Mouse (Mus musculus) midbrain, embryonic 14.5 days (tissue): ENCODE results near the gene Slc7a14. TPM values are rescaled to one million over a fixed set of nuclear protein-coding genes. Genes with fewer than 3 reads are reported as not detected.

Experiments used
- ATAC-seq: fragments of 200-750 bp; cut with Nextera tagmentation; 2 replicates; pipeline ENCODE4 v1.8.0; 2017; ENCODE audit warnings: moderate number of reproducible peaks, moderate library complexity; ENCODE audit not compliant: low FRiP score, low TSS enrichment
- DNase-seq: peaks from one replicate; pipeline ENCODE4 v3.0.0-alpha.2; 2015
- H3K27ac ChIP-seq: fragments of 300-500 bp; sonication (generic); replicated peaks from 2 replicates; pipeline ENCODE4 v1.5.1; 2014; ENCODE audit warnings: mild to moderate bottlenecking, low read depth, low read length, moderate library complexity
- H3K27me3 ChIP-seq: fragments of 300-500 bp; sonication (generic); 2 replicates; pipeline ENCODE4 v1.6.1; 2014; ENCODE audit warnings: low read length, control low read depth, mixed read lengths; ENCODE audit not compliant: control insufficient read depth, insufficient read depth
- H3K36me3 ChIP-seq: fragments of 300-500 bp; sonication (generic); 2 replicates; pipeline ENCODE4 v1.6.1; 2014; ENCODE audit warnings: low read length, control low read depth; ENCODE audit not compliant: control insufficient read depth, insufficient read depth
- H3K4me1 ChIP-seq: fragments of 300-500 bp; sonication (generic); 2 replicates; pipeline ENCODE4 v1.6.1; 2014; ENCODE audit warnings: mild to moderate bottlenecking, antibody characterized with exemption, low read length, control low read depth; ENCODE audit not compliant: control insufficient read depth, insufficient read depth
- H3K4me2 ChIP-seq: fragments of 300-500 bp; sonication (generic); 2 replicates; pipeline ENCODE4 v1.6.1; 2014; ENCODE audit warnings: mild to moderate bottlenecking, low read length, moderate library complexity
- H3K4me3 ChIP-seq: fragments of 300-500 bp; sonication (generic); replicated peaks from 2 replicates; pipeline ENCODE4 v1.5.1; 2014; ENCODE audit warnings: low read depth, low read length
- H3K9ac ChIP-seq: fragments of 300-500 bp; sonication (generic); replicated peaks from 2 replicates; pipeline ENCODE4 v1.6.1; 2014; ENCODE audit warnings: mild to moderate bottlenecking, low read length, moderate library complexity
- H3K9me3 ChIP-seq: fragments of 300-500 bp; sonication (generic); 2 replicates; pipeline ENCODE4 v1.6.1; 2016; ENCODE audit warnings: low read length, control low read depth, mixed read lengths; ENCODE audit not compliant: control insufficient read depth
- WGBS: fragments of 180-500 bp; shearing (Covaris S2); extraction: QIAGEN DNeasy Blood & Tissue Kit; methylation state at CpG from one replicate; pipeline ENCODE4 v1.1.7; 2014; 5-methylcytosine and 5-hydroxymethylcytosine counted together
- polyA plus RNA-seq: library from polyadenylated mRNA; unstranded; fragments of >200 nt; fragmentation: Nextera tagmentation; extraction: Ambion mirVana; gene quantifications from 2 replicates; pipeline ENCODE4 v1.2.1, GENCODE M21; 2014

The Slc7a14 gene
- 5.4 and 6.4 TPM in 2 replicates for polyA plus RNA-seq

DNA sequence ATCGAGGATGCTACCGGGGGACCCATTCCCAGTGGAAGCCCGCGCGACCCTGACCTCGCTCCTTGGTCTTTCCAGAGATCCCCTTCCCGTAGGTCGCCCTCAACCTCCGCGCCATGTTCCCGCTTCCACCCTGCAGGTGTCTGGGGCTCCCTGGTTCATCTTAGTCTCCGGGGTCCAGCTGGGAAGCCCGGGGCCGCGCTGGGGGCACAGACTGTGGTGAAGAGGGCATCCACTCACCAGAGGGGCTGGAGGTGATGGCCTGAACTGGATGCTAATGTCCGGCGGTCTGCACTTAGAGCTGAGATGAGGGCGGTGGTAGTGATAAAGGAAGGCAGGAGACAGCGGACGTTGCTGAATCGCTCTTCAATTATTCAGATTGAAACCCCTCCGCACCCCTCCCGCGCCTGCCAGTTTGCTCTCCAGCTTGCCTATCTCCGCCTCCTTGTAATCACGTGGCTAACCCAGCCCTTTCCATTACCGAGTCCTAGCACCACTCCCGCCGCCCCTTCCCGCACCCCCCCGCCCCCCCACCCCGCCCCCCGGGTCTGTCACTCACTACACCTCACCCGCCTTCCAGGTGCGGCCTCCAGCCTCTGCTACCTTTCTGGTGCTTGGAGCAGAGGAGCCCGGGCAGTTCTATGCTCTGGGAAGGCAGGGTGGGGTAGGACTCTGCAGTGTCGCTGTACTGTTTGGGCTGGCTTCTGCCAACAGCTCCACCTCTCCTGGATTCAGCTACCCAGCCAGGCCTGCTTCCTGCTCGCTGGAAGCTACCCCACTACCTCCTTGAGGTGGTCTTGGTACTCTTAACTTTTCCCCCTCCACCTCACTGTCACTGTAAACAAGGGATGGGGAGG, at the start of gene Slc7a14:
Slc7a14 (minus strand) TSS at position 445 of the 854 bp plus-strand sequence.
- DNase-seq, result peak; percentile 86
- WGBS, result under 1% methylated on average over 36 of the region's 38 CpGs
- peak within 1 kb of the TSS; percentile 78 for H3K27ac ChIP-seq

DNA sequence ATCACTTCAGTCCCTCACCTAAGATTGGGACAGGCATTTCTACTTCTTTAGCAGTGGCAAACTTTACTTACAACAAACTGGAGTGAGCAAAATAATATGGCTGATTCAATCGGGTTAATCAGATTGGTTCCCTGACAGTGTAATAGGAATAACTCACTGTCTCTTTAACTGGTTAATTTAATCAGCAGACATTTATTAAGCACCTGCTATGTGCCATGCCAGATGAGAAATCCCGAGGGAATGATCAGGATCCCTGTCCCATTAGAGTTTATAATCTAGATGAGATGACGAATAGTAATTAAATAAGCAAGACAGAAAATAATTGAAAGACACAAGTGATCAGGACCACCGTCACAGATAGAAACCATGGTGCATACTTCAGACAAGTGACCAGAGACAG, 36.4 kb upstream of the Slc7a14 start:
- H3K4me1 ChIP-seq, result no peaks in the 10 kb centered on the region
- ATAC-seq (no peak), DNase-seq (no peak)
- no peak overlapping the region for H3K9ac ChIP-seq
- H3K36me3 ChIP-seq, result no peaks in the 10 kb centered on the region
- WGBS, result 79% methylated on average over 4 of the region's 4 CpGs
- H3K4me2 ChIP-seq, result no peak overlapping the region
- no peaks in the 10 kb centered on the region for H3K27me3 ChIP-seq
- no peaks in the 10 kb centered on the region for H3K9me3 ChIP-seq
- no peak overlapping the region for H3K27ac ChIP-seq
- H3K4me3 ChIP-seq, result no peak overlapping the region

More for the DNA sequence above, at the start of gene Slc7a14:
- peak within 1 kb of the TSS; percentile 79 for H3K9ac ChIP-seq
- H3K4me1 ChIP-seq, result peaks cover 4% of the 10 kb centered on the region; the same call in 1 of the 2 replicates
- no peaks in the 10 kb centered on the region for H3K27me3 ChIP-seq
- peak within 1 kb of the TSS; percentile 67 for H3K4me3 ChIP-seq
- peak within 1 kb of the TSS; percentile 83 for H3K4me2 ChIP-seq
- ATAC-seq, result peak; percentile 92
- H3K36me3 ChIP-seq, result no peaks in the 10 kb centered on the region
- H3K9me3 ChIP-seq, result no peaks in the 10 kb centered on the region

- Histone ChIP-seq H3K27ac (no peak overlapping the region), H3K9me3 (no peaks in the 10 kb centered on the region), H3K4me3 (no peak overlapping the region), H3K4me2 (no peak overlapping the region), H3K36me3 (no peaks in the 10 kb centered on the region), H3K9ac (no peak overlapping the region), H3K4me1 (no peaks in the 10 kb centered on the region), H3K27me3 (no peaks in the 10 kb centered on the region)
- WGBS, result 79% methylated on average over 4 of the region's 4 CpGs
- DNase-seq (no peak), ATAC-seq (no peak)
Observed at GRCm38 (mm10) chr3:31345766-31346165, 35.6 kb upstream of the Slc7a14 start.

DNA sequence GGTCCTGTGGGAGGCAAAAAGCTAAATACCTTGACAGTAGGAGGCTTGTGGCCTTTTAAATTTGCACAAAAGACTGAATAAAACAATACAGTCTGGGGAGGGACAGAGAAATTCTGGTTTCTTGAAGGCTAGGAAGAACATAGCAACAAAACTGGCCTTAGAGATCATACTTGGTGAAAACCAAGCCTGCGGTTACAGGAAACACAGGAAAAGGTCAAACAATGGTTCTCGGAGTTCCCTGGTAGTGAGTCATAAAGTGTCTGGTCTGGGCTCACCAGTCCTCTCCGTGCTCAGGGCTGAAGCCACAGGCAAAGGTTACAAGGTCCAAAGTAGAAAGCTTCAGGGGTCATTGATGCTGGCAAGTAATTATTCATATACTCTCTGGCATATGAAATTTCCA, 29.1 kb upstream of the Slc7a14 start:
- Histone ChIP-seq H3K4me2 (no peak overlapping the region), H3K9ac (no peak overlapping the region), H3K36me3 (no peaks in the 10 kb centered on the region), H3K4me3 (no peak overlapping the region), H3K9me3 (no peaks in the 10 kb centered on the region), H3K4me1 (no peaks in the 10 kb centered on the region), H3K27ac (no peak overlapping the region), H3K27me3 (no peaks in the 10 kb centered on the region)
- DNase-seq (no peak), ATAC-seq (no peak)
- WGBS, result 90% methylated on average over 3 of the region's 3 CpGs

DNA sequence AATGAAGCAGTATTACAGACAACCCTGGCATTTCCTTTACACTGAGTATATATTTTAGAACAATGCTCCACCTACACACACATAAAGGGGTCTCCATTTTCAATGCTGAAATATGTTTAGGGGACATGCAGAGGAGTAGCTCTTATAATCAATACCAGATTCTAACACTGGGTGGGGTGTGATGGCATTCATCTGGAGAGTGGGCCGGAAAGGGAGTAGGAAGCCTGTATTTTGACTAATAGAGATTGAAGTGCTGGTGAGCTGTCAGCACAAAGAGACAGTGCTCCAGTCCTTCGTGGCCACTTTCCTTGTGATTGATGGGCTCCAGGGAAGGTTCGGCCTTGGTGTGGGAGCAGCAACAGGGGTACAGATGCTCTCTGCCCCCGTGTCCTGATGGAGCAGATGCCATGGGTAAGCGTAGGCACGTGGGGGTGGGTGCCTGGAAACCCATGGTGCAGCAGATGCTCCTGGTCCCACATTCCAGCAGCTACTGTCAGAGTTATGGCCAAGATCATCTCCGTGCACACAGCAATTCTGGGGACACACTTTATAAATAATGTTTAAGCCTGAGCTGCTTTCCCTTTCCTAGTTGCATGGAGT, 18.2 kb upstream of the Slc7a14 start:
- Histone ChIP-seq H3K4me1 (no peaks in the 10 kb centered on the region), H3K9me3 (no peaks in the 10 kb centered on the region), H3K4me2 (no peak overlapping the region), H3K27ac (no peak overlapping the region), H3K27me3 (no peaks in the 10 kb centered on the region), H3K4me3 (no peak overlapping the region), H3K36me3 (no peaks in the 10 kb centered on the region), H3K9ac (no peak overlapping the region)
- ATAC-seq (no peak), DNase-seq (no peak)
- WGBS, result 82% methylated on average over 7 of the region's 7 CpGs

GRCm38 (mm10) chr3:31327791-31328190, 17.6 kb upstream of the Slc7a14 start:
- Histone ChIP-seq H3K4me1 (no peaks in the 10 kb centered on the region), H3K4me2 (no peak overlapping the region), H3K4me3 (no peak overlapping the region), H3K27ac (no peak overlapping the region), H3K9ac (no peak overlapping the region), H3K27me3 (no peaks in the 10 kb centered on the region), H3K36me3 (no peaks in the 10 kb centered on the region), H3K9me3 (no peaks in the 10 kb centered on the region)
- DNase-seq (no peak), ATAC-seq (no peak)
- WGBS, result 96% methylated on average over 5 of the region's 5 CpGs

DNA sequence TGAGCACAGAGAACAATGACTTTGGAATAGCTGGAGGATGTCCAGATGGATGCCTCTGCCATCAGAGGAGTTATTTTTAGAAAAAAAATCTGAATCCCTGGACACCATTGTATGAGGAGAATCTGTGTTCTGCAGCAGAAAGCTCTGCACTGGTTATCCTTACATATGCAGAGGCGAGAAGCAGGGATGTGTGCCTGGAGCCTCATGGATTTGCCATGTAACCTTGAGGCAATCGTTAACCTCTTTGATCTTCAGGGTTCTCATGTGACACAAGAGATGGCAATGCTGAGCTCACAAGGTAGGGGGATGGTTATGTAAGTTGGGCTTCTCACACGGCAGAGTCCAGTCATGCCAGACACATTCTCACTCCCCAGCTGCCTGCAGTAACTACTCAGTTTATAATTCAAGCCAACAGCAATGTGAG, 14.1 kb upstream of the Slc7a14 start:
- H3K4me3 ChIP-seq, result no peak overlapping the region
- WGBS, result 57% methylated on average over 3 of the region's 3 CpGs
- no peak overlapping the region for H3K27ac ChIP-seq
- no peaks in the 10 kb centered on the region for H3K9me3 ChIP-seq
- peak; percentile 35 for DNase-seq
- no peaks in the 10 kb centered on the region for H3K4me1 ChIP-seq
- H3K4me2 ChIP-seq, result no peak overlapping the region
- H3K36me3 ChIP-seq, result no peaks in the 10 kb centered on the region
- no peak overlapping the region for H3K9ac ChIP-seq
- no peak for ATAC-seq
- H3K27me3 ChIP-seq, result no peaks in the 10 kb centered on the region

DNA sequence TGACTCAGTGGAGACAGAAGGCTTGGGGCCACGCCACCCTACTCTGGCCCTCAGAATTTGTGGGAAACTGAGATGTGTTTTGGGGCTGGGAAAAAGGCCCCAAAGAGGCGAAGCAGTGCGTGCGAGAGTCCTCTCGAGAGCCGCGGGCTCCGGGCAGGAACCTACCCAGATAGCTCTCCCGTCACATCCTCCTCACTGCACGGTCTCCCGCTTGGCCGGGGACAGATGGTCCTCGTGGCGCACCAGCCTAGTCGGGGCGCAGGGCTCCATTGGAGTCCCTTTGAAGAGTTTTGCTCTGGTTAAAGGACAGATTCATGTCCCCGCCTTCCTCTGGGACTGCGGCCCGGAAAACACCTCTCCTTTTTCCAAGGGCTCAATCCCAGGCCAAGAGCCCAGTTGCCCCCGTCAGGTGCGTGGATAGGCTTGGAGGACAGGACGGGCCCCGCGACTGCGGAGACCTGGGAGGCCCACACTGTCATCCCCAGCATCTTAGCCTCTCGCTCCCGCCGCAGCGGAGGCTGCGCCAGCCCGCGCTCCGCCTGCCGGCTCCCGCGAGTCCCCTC, 726 bp downstream of the Slc7a14 start:
- H3K27me3 ChIP-seq, result no peaks in the 10 kb centered on the region
- under 1% methylated on average over 36 of the region's 36 CpGs for WGBS

More for the DNA sequence above, 726 bp downstream of the Slc7a14 start:
- DNase-seq (peak; percentile 63), ATAC-seq (peak; percentile 71; the same call in 1 of the 2 replicates)
- peak overlapping the region; percentile 83 for H3K4me2 ChIP-seq
- H3K9me3 ChIP-seq, result no peaks in the 10 kb centered on the region
- peak overlapping the region; percentile 78 for H3K27ac ChIP-seq
- H3K4me1 ChIP-seq, result peaks cover 4% of the 10 kb centered on the region; the same call in 1 of the 2 replicates
- H3K36me3 ChIP-seq, result no peaks in the 10 kb centered on the region
- H3K4me3 ChIP-seq, result peak overlapping the region; percentile 67
- peak overlapping the region; percentile 79 for H3K9ac ChIP-seq
